Mouse (Mus musculus) thymus, postnatal 25 days (tissue): ENCODE results near the gene Snx17.

Experiments
- DNase-seq: peaks from one replicate; pipeline ENCODE4 v3.0.0; 2022

Gene Snx17

DNA sequence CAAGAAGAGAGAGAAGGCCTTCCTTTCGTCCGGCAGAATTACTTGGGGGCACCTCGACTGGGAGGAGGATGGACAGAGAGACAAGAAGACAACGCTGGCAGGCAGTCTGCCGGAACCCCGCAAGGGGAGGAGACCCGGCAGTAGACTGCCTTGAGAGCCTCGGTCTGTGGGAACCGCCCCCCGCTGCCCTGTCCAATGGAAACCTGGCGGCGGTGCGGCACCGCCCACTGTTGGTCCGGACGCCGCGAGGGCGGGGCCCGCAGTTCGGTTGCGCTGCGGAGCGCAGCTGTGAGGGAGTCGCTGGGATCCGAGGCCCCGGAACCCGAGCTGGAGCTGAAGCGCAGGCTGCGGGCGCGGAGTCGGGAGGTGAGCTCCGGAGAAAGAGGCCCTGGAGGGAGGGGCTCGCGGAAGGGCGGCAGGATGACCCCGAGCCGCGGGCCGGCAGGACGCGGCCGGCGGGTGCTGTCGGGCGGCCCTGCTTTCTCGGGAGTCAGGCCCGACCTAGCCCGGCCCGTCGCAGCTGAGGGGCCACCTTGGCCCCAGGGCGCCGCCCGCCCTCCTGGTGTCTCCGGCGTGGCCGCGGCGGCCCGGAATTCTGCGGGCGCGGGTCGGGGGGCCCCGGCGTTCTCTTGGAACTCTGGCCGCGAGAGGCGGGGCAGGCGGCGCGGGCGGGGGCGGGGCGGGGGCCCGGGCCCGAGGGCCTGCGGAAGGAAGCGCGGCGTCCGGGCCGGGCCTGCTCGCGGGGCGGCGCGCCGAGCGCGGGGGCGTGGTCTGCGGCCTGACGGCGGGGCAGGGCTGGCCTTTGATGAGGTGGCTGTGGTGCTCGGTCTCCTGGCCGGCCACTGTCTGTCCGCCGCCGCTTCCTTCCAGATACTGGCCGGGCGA, 47.9 kb downstream of the Snx17 start, which contains the start of the genes Nrbp1 and Gm9970:
Gene Nrbp1 (plus strand): TSS at position 228 of the 885 bp plus-strand sequence.
Gene Gm9970 (minus strand): TSS at position 596 of the 885 bp plus-strand sequence.
- DNase-seq: peak; percentile 96

DNA sequence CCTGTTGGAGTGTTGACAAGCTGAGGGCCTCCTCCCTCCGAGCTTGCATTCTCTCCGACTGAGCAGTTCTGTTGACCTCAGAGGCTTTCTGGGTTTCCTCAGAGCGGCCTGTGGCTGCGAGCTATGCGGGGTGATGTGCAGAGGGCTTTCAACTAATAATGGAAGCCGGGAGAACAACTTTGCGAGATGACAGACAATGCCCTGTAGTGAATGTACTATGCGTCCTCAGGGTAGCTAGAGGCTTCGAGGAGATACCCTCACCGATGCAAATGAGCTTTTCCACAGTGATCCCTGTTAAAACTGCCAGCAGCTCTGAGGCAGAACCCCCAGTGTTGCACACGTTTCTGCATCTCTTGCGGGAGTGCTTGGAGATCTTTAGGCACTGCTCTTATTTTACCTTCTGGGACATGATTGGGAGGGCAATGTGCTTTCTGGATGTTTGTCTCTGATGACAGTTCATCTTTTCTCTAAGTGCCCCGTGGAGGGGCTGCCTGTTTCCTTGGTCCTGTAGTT, 48.6 kb downstream of the Snx17 start:
- no peak for DNase-seq

DNA sequence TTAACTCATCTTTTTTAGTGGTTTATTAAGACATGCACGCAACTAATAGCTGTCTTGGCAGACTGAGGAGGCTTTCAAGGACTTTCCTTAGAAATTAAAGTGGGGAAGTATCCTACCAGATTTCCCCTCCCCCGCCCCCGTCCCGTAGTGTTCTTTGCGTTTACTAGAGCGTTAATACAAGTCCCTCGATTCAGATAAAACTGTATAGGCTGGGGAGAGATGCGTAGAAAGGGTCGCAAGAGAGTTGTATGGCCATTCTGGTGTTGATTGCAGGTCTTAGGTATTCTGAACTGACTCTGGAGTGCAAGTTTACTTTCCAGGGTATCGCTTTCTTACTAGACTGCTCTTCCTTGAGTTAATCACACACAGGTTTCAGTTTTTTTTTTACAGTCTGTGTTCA, 49.2 kb downstream of the Snx17 start:
- no peak for DNase-seq
